Mouse (Mus musculus) ovary, postnatal 36 days (tissue): Measurements from ENCODE around the gene Golt1a.

Source experiments
- DNase-seq: peaks from one replicate; pipeline ENCODE4 v3.0.0; 2022; ENCODE audit warnings: low spot score, mixed read lengths

The Golt1a gene

DNA sequence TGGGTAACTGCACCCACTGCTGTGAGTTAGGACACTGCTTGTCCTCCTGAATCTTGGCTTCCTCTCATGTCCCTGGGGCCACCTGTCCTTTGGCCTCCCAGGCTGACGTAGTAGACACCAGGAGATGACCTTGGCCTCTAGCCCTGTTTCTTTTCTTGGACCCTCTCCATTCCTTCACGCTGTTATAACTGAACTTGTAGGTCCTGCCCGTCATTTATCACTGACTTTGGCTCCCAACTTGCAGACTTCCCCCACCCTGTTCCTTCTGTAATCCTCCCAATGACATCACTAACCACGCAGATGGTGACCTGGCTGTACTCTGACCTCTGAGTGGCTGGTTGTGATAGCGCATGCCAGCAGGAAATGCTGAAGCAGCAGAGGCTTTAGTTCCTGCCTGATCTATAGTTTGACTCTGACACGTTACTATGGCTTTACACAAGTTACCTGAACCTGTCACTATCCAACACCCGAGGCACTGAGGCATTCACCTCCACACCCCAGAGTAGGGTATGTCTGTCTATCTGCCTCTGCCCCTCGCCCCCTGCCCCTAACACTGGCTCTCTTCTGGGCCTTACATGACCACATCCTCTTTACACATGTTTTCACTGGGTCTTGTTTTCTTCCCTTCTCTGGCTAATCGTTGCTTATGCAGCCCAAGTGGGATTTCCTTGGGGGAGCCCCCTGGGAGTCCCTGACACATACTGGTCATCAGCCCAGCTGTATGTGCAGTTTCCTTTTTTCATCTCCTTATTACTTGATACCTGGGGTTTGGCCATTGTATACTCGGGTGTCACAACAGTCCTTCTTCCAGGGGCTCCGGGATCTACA is 38.3 kb downstream of the Golt1a start:
- DNase-seq, result no peak

DNA sequence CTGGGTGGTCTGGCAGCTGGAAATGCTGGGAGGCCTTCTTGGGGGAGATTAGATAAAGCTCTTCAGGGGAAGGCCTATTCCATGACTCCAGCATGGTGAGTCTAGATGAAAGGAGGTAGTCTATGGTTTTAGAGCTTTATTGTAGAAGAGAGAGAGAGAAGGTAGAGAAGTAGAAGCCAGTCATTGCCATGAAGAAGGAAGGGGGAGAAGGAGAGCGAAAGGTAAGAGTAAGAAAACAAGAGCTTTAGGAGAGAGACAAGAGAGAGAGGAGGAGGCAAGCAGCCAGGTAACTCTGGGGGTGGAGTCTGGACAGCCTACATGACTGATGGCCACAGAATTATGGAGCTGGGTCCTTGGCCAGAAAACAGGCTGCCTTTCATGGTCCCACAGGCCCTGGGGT is 40.6 kb downstream of the Golt1a start, which contains the start of gene Ren1:
TSS of gene Ren1 (plus strand) at position 301 of the 400 bp plus-strand sequence.
- DNase-seq, result no peak

DNA sequence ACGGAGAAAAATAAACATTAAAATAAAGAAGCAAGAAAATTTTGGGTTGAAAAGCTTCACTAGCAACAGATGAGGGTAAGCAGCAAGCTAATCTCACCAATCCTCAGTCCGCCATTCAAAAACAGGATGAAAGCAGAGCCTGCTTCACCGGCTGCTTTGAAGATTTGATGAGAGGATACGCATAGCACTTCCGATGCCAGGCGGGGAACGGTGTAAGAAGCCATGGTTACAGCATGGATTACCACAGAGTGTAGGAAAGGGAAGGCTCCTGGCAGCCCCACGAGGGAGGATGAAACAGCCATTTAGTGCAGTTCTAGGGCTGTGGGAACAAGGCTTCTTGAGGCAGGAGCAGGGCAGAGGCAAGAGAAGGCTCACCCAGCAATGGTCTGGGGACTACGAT is 42.2 kb downstream of the Golt1a start:
- DNase-seq, result no peak

DNA sequence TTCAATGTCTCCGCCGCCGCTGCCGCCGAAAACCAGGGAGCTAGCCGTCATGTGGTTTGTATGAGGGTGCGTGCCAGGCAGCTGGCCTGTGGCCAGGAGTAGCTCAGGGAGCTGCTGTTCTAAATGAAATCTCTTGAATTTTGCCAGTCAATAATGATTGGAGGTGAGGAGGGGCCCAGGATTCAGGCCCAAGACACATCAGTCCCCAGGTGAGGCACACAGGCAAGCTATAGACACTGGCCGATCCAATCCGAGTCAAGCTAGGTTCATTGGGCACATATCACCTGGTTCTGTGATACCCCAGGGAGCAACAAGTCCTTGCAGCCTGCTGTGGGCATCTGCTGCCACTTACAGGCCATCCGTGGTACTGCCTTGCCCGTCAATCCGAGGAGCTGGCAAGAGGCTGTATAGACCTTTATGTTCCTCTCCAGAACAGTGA is 43.8 kb downstream of the Golt1a start:
- peak; percentile 80 for DNase-seq

DNA sequence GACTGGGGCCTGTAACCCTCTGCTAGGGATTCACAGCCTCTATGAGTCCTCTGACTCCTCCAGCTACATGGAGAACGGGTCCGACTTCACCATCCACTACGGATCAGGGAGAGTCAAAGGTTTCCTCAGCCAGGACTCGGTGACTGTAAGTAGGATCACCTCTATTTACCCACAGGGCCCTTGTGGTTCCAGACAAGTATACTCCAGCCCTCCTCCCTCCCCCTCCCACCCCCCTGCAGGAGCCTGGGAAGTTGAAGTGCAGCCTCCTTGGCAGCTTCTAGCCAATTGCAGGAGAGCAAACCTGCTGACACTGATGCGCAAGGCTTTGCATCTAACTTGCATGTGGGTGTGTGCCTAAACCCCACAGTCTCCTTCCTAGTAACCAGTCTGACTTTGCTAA is 45.9 kb downstream of the Golt1a start:
- DNase-seq, result no peak

DNA sequence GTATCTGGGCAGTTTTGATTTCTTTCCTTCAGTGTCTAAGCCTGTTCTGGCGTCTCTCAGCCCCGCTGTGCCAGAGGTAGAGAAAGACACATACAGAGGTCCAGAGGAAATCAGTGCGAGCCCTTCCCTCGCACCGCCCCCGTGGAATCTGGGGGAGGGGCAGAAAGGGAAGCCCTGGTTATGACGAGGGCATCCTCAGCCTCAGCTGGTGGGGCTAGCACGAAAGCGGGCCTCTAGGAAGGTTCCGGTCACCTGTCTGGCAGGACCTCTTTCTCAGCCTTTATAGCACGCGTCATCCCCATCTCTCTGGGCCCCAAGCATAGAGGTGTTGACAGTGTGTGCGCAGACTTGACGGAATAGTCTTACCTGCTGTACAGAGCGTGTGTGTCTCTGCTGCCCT is 46.3 kb downstream of the Golt1a start:
- DNase-seq, result no peak

DNA sequence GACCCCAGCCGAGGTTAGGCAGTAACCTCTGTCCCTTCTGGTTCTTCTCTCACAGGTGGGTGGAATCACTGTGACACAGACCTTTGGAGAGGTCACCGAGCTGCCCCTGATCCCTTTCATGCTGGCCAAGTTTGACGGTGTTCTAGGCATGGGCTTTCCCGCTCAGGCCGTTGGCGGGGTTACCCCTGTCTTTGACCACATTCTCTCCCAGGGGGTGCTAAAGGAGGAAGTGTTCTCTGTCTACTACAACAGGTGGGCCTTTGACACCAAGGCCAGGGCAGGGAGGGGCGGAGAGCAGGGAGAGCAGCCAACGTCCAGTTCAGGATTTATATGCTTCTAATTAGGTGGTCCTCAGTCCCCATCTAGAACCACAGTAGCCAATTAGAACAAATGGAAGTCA is 46.7 kb downstream of the Golt1a start:
- no peak for DNase-seq

DNA sequence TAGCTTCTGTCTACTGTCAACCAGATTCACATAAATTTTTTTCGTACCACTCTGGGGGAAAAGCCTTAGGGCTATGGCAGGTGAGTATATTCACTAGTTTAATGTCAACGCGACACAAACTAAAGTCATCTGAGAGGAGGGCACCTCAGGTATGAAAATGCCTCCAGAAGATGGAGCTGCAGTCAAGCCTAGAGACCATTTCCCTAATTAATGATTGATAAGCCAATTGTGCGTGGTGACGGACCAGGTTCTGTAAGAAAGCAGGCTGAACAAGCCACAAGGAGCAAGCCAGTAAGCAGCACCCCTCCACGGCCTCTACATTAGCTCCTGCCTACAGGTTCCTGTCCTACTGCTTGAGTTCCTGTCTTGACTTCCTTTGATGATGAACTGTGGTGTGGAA is 51.4 kb downstream of the Golt1a start:
- DNase-seq, result no peak

DNA sequence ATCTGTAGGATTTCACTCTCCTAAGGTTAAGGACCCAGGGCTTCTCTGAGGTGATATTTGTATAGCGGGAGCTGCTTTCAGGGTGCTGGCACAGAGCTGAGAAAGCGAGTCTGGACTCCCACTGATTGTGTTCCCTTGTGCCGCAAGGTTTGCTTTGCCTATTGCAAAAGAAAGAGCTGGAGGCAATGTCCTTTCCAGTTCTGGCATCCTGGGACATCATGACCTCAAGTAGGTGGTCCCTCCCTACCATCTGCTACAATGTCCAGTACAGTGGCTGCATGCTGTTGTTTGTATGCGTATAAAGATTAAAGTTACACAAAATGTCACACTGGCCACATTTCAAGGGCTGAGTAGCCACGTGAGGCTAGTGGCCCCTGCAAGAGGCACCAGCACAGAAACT is 52.5 kb downstream of the Golt1a start:
- no peak for DNase-seq

DNA sequence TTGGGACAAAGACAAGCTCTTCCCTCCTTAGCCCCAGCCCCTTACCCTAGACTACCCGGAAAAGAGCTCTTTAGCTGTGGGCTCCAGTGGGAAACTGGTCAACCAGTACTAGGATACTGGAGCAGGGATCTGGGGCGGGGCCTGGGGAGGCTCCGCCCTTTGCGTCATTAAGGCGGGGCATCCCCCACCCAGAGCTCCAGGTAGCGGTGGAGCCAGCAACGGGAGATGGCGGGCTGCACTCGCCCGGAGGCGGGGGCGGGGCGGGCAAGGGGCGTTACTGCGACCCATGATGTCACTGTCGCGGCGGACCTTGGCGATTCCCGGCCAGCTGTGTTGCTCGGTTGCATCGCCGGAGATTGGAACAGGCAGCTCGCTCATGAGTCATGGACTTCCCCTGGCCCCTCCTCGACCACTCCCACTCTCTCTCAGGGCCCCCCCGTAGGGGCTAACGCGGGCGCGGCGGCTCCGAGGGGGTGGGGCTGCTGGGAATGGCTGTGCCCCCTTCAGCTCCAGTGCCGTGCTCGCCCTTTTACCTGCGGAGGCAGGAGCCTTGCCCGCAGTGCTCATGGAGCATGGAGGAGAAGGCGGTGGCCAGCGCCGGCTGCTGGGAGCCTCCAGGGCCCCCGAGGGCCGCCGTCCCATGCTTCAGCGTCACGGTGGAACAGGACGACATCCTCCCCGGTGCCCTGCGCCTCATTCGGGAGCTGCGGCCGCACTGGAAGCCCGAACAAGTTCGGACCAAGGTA is 53.8 kb downstream of the Golt1a start, which contains the start of gene Etnk2:
TSS of gene Etnk2 (plus strand) at position 297 of the 746 bp plus-strand sequence.
- peak; percentile 89 for DNase-seq

DNA sequence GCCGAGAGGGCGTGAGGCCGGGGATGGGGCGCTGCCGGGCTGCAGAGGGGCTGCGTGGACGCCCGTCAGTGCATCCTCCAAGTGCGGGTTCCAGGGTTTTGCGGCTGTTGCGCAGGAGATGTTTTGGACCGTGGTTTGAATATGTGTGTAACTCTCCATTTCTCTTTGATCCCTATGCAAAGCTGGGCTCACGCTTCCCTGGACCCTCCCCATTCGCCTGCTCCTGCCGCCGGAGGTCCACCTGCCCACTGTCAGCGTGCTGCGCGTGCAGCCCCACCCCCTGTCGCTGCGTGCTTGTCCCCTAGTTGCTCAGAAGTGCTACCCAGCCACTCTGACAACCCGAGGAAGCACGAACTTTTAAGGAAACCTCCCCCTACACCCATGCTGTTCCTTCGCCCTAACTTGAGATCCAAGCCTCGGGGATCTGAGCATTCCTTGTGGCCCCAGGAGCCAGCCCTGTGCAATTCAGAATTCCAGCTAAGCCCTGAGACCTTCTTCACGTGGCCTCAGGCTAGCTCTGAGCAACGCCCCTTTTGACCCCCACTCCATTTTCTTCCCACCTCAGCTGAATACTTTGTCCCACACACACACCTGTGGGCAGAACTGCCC is 54.5 kb downstream of the Golt1a start:
- DNase-seq, result no peak

DNA sequence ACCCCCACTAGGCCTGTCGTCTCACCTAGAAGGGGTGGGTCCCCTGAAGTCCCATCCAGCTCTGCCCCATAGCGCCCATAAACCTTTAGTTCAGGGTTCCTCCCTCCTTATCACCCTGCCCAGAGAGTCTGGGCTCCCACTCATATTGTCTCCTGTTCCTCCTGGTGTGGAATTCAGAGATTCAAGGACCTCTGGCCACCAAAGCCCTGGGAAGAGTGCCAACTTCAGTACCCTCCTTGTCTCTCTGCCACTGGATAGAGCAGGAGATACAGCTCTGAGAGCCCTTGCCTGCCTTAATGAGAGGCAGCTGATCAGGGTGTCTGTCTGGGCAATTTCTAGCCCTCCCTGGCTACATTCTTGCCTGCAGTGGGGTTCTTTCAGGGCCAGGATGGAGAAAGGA is 55.3 kb downstream of the Golt1a start:
- DNase-seq, result peak; percentile 41

DNA sequence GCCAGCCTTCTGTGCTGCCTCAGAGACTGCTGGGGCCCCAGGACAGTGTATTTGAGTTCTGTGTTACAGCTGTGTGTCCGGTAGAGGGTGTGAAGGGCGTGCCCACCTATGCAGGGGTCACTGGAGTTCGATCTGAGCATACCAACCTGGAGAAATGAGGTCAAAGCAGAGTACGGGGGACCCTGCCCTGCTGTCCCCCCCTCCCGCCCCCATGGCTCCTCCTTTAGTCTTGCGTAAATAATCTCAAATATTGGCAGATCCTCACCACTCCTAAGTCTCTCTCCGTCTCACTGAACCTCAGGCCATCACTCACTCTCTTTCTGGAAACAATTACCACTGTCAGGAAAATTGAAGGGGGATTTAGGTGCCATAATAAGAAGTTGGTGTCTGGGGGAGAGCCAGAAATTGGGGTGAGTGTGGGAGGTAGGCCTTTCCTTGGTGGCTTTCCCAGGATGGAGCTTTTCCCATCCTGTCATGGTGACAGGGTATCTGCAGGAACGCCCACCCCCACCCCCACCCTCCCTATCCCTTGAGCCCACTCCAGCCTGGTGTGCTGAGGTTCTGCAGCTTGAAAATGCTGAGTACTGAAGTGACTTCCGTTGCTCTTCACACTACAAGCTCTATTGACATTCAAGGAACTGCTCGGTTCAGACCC is 57.5 kb downstream of the Golt1a start:
- DNase-seq, result no peak

DNA sequence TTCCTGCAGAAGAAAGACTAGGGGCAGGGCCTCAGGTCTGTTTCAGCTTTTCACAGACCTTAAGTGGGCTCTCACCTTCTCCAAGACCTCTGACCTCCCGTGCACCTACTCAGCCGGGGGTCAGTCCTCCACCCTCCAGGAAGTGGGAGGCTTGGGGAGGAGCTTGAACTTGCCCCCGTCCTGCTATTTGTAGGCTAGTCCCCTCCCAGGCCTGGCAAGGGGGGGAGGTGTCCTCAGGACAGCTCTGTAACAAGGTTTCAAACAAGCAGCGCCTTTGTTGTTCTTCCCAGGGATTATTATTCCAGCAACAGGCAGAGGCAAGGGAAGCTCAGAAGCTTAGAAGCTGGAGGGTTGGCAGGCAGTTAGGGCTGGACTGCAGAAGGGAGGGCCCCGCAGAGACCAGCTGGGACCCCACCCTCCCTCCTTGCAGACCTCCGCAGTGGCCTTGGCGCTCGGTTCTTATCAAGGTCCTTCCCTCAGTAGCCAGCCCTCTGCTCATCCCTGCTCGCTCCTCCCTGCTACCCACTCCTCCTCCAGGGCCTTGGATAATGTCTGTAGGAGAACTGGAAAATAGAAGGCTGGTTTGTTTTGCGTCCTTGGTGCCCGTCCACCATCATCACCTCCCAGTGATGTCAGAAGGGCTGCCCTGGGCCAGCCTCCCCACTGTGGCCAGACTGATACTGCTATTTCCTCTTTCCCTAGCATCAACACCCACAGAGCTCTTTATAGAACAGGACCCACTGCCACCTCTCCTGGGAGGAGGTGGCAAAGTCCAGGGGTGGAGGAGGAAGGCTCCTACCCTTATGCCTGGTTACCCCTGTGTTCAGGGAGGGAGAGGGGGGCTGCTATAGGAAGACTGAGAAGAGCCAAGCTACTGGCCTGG is 58.2 kb downstream of the Golt1a start:
- peak; percentile 82 for DNase-seq

DNA sequence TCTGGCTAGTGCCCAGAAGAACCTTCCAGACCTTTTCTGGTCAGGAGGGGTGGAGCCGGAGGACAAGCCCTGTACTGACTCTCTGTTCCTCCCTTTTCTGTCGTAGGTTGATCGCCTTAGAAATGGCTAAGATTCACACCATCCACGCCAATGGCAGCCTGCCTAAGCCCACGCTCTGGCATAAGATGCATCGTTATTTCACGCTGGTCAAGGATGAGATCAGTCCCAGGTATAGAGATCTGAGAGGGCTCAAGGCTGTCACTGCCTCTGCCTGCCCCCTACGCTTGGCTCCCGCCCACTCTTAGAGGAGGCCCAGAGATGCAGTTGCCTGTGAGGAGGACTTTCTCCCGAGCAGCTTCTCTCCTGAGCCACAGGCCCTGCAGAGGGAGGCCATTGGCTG is 59.0 kb downstream of the Golt1a start:
- DNase-seq, result peak; percentile 47

DNA sequence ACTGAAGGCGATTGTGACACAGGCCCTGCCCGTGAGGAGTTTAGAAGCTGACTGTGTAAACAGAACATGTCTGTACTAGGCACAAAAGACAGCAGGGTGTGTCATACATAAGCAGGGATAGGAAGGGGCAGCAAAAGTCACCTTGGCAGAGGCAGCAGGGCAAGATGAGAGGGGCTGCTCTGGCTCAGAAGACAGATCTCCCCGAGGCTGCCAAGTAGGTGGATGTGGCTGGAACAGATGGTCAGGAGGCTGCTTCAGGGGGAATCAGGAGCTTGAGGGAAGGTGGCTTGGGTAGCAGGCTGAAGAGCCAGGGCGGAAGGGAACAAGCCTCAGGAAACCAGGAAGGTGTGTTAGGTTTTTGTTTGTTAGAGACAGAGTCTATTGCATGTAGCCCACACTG is 60.8 kb downstream of the Golt1a start:
- no peak for DNase-seq

DNA sequence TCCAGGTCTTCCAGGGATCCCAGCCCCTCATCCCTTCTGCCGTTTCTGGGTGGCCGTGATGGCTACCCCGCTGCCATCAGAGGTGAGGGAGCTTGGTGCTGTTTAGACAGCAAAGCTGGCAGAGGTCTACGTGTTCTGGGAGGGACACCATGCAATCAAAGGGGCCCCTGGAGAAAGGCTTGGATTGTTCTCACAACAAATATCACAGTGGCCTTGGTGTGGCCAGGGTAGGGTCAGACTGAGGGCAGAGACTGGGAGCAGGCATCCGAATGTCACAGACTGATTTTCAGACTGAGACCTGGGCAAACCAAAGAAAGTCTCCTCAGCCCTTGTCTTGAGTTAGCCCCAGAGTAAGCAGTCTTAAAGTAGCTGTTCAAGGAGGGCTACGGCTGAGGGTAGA is 61.8 kb downstream of the Golt1a start:
- DNase-seq, result no peak

DNA sequence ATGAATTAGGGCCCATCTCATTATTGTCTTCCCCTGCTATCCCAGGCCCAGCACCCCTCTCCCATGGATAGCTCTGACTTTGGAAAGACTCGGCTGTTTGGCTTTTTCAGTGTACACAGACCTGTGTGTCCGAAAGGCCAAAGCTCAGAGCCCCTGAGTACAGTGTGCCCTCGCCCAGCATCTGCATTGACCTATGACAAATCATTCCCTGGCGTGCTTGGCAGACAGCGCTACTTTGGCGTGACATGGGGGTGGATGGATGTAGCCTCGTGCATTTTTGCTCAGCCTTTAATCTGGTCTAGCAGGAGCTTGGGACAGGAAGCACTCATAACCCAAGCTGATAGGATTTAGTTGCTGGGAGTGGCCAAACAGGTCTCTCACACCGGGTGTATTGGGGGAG is 62.5 kb downstream of the Golt1a start:
- DNase-seq, result no peak
